Mouse (Mus musculus) small intestine, adult 2 months (tissue): ENCODE measurements around the gene Elavl4.

Source experiments
- CTCF ChIP-seq: fragments of 200-500 bp; IDR thresholded peaks from 2 replicates; pipeline ENCODE4 v1.5.1; 2012; ENCODE audit warnings: low read depth, mild to moderate bottlenecking, control low read depth, inconsistent platforms, low read length, moderate library complexity, mixed read lengths; ENCODE audit not compliant: insufficient replicate concordance, insufficient read length; ENCODE audit errors: extremely low read depth
- POLR2A ChIP-seq: fragments of 200-500 bp; IDR thresholded peaks from 2 replicates; pipeline ENCODE4 v1.6.1; 2012; ENCODE audit warnings: low read depth, mild to moderate bottlenecking, control low read depth, inconsistent platforms, low read length, moderate library complexity

GRCm38 (mm10) chr4:110290056-110290455, 61.7 kb downstream of the Elavl4 start:
- TF ChIP-seq CTCF, result no peak
- no peak for TF ChIP-seq POLR2A
